Mouse (Mus musculus) liver, postnatal 0 days (tissue): Measurements from ENCODE around the gene Snx29.

Experiments used
- CTCF ChIP-seq: sonication (generic); IDR thresholded peaks from 2 replicates; pipeline ENCODE4 v1.5.1; 2016; ENCODE audit warnings: antibody characterized with exemption, low read depth
- EP300 ChIP-seq: IDR thresholded peaks from 2 replicates; pipeline ENCODE4 v1.6.1; 2016; ENCODE audit warnings: antibody characterized with exemption, low read depth, mild to moderate bottlenecking

GRCm38 (mm10) chr16:11785806-11786205 is 463.1 kb downstream of the Snx29 start:
- TF ChIP-seq CTCF (no peak), EP300 (no peak)
